Mouse (Mus musculus): Measurements from ENCODE around the gene Neurog1. TPM values are rescaled to one million over a fixed set of nuclear protein-coding genes. Genes with fewer than 3 reads are reported as not detected.

The Neurog1 gene
- polyA plus RNA-seq, 1 experiment from 2014 or later: 18.2 TPM

Other genes with a start within 250 kb of the Neurog1 start
- gene H2afy, start 115.8 kb downstream of the Neurog1 start, polyA plus RNA-seq (2016; fragmentation: Nextera tagmentation; extraction: Ambion mirVana): 491 and 497 TPM in 2 replicates
- 1.5 and 1.6 TPM in 2 replicates for gene Tifab, start 73.3 kb downstream of the Neurog1 start, polyA plus RNA-seq (2016; fragmentation: Nextera tagmentation; extraction: Ambion mirVana)
- 72.3 and 90.1 TPM in 2 replicates for gene Cxcl14, start 44.4 kb upstream of the Neurog1 start, polyA plus RNA-seq (2016; fragmentation: Nextera tagmentation; extraction: Ambion mirVana)
- not detected in 2 replicates for gene Gm3045, start 174.4 kb upstream of the Neurog1 start, polyA plus RNA-seq (2016; fragmentation: Nextera tagmentation; extraction: Ambion mirVana)
- 0.07 TPM in 1 of 2 replicates, not detected in the other for gene Slc25a48, start 186.2 kb upstream of the Neurog1 start, polyA plus RNA-seq (2016; fragmentation: Nextera tagmentation; extraction: Ambion mirVana)
- gene Il9, start 230.1 kb upstream of the Neurog1 start, polyA plus RNA-seq (2016; fragmentation: Nextera tagmentation; extraction: Ambion mirVana): not detected in 2 replicates

Data from hindbrain, embryonic 12.5 days (tissue).